In the genomic region with DNA sequence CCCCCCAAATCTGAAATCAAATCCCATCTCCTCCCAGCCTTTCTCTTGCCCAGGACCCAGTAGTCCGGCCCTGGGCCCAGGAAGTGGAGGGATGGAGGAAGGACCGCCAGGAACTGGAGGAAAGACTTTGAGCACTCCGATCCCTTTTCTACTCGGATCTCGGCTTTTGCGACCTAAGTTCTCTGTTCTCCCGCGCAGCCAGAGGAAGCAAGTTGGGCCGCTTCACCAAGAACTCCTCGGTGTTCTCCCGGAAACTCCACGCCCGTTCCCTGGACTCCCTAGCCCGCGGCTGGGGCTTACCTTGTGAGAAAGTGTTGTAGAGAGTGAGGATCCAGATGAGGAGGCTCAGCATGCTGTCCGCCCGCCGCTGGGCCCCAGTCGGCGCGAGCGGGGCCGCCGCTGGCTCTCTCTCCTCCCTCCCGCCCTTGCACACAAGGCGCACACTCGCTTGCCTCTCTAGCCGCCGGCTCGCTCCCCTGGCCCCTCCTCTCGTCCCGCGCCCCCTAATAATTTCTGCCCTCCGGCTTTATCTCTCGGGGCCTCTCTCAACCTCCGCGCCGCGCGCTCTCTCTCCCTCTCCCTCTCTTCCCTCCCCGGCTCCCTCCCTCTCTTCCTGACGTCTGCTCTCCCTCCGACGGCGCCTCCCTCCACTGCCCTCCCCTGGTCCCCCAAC, we compare ENCODE assay signal across 8 mouse cellular contexts. TPM values are rescaled to one million over a fixed set of nuclear protein-coding genes. Genes with fewer than 3 reads are reported as not detected.
DNase-seq lines count a peak whose midpoint lies in the region; ATAC-seq lines count a peak whose summit lies in the region.

A gene (minus strand): TSS at position 652 of the 673 bp plus-strand sequence.

- peak within 1 kb of the TSS; percentile 79 for H3K4me3 ChIP-seq in embryonic facial prominence, embryonic 14.5 days (ENCODE audit: low read depth, low read length)
- peak within 1 kb of the TSS; percentile 82 for H3K4me3 ChIP-seq in heart, embryonic 12.5 days
- H3K4me3 ChIP-seq in kidney, embryonic 15.5 days (replicated peaks): peak within 1 kb of the TSS; percentile 75

- peaks cover 29% of the 10 kb centered on the region for H3K4me1 ChIP-seq in embryonic facial prominence, embryonic 14.5 days (ENCODE audit: control insufficient read depth, insufficient read depth, low read length)
- H3K4me1 ChIP-seq in heart, embryonic 12.5 days (replicated peaks): peaks cover 42% of the 10 kb centered on the region
- peaks cover 55% of the 10 kb centered on the region for H3K4me1 ChIP-seq in kidney, embryonic 15.5 days

- ATAC-seq in embryonic facial prominence, embryonic 14.5 days (ENCODE audit: low read depth): peak; percentile 93
- peak; percentile 88 for ATAC-seq in heart, embryonic 12.5 days (ENCODE audit: insufficient number of reproducible peaks, low FRiP score)
- ATAC-seq in kidney, embryonic 15.5 days (replicated peaks; ENCODE audit: low FRiP score): peak; percentile 88
- ATAC-seq in monocyte, adult 5-6 weeks (replicated peaks; ENCODE audit: insufficient number of reproducible peaks, low FRiP score, low TSS enrichment, poor library complexity, severe bottlenecking): no peak

- DNase-seq in 3T3-L1 (ENCODE audit: low read depth, low spot score): peak; percentile 89
- peak; percentile 87 to 93 for DNase-seq in adrenal gland, adult (ENCODE audit: inconsistent age in 2 of 2, low spot score in 1 of 2)
- peak; percentile 95 for DNase-seq in embryonic facial prominence, embryonic 14.5 days (ENCODE audit: low spot score)
- DNase-seq in lung, postnatal 10 days: peak; percentile 93
- DNase-seq in retina, embryonic 14.5 days (ENCODE audit: low spot score): peak; percentile 86

- peak within 1 kb of the TSS; percentile 91 for H3K4me2 ChIP-seq in embryonic facial prominence, embryonic 14.5 days (ENCODE audit: low read depth, low read length)
- peak within 1 kb of the TSS; percentile 95 for H3K4me2 ChIP-seq in heart, embryonic 12.5 days
- peak within 1 kb of the TSS; percentile 72 for H3K4me2 ChIP-seq in kidney, embryonic 15.5 days

- peak within 1 kb of the TSS; percentile 93 for H3K27ac ChIP-seq in embryonic facial prominence, embryonic 14.5 days (replicated peaks; ENCODE audit: low read depth, low read length)
- H3K27ac ChIP-seq in heart, embryonic 12.5 days (ENCODE audit: poor library complexity, severe bottlenecking): peak within 1 kb of the TSS; percentile 94
- H3K27ac ChIP-seq in kidney, embryonic 15.5 days: peak within 1 kb of the TSS; percentile 88

- no peaks in the 10 kb centered on the region for H3K27me3 ChIP-seq in embryonic facial prominence, embryonic 14.5 days (replicated peaks; ENCODE audit: control insufficient read depth, insufficient read depth, low read length)
- H3K27me3 ChIP-seq in heart, embryonic 12.5 days (replicated peaks): no peaks in the 10 kb centered on the region
- peaks cover 6% of the 10 kb centered on the region; the same call in 1 of the 2 replicates for H3K27me3 ChIP-seq in kidney, embryonic 15.5 days

- peak within 1 kb of the TSS; percentile 85 for H3K9ac ChIP-seq in embryonic facial prominence, embryonic 14.5 days (ENCODE audit: low read depth, low read length)
- peak within 1 kb of the TSS; percentile 95 for H3K9ac ChIP-seq in heart, embryonic 12.5 days
- peak within 1 kb of the TSS; percentile 83 for H3K9ac ChIP-seq in kidney, embryonic 15.5 days

- 0% methylated on average over 41 of the region's 45 CpGs for WGBS in embryonic facial prominence, embryonic 14.5 days
- WGBS in heart, embryonic 12.5 days: under 1% methylated on average over 45 of the region's 45 CpGs
- WGBS in kidney, embryonic 15.5 days: under 1% methylated on average over 44 of the region's 45 CpGs

- H3K9me3 ChIP-seq in embryonic facial prominence, embryonic 14.5 days (ENCODE audit: control insufficient read depth, low read length): no peaks in the 10 kb centered on the region
- H3K9me3 ChIP-seq in heart, embryonic 12.5 days (replicated peaks): no peaks in the 10 kb centered on the region
- H3K9me3 ChIP-seq in kidney, embryonic 15.5 days (replicated peaks): no peaks in the 10 kb centered on the region

- H3K36me3 ChIP-seq in embryonic facial prominence, embryonic 14.5 days (ENCODE audit: control insufficient read depth, insufficient read depth, low read length): no peaks in the 10 kb centered on the region
- H3K36me3 ChIP-seq in heart, embryonic 12.5 days: no peaks in the 10 kb centered on the region
- H3K36me3 ChIP-seq in kidney, embryonic 15.5 days: no peaks in the 10 kb centered on the region

RNA-seq across cellular contexts. Expression of the gene that starts here (rescaled TPM):
- 12.8 and 14.1 TPM in 2 replicates for polyA plus RNA-seq in embryonic facial prominence, embryonic 14.5 days (2014; fragmentation: Nextera tagmentation; extraction: Ambion mirVana)
- polyA plus RNA-seq in heart, embryonic 12.5 days (2016; fragmentation: Nextera tagmentation; extraction: Ambion mirVana): 19.6 and 20.1 TPM in 2 replicates
- 17.2 and 18.5 TPM in 2 replicates for polyA plus RNA-seq in kidney, embryonic 15.5 days (2015; fragmentation: Nextera tagmentation; extraction: Ambion mirVana)
- total RNA-seq in monocyte, adult 5-6 weeks (2017): not detected in 3 replicates
